Mouse (Mus musculus): ENCODE measurements around the gene Plcg2.

The Plcg2 gene

DNA sequence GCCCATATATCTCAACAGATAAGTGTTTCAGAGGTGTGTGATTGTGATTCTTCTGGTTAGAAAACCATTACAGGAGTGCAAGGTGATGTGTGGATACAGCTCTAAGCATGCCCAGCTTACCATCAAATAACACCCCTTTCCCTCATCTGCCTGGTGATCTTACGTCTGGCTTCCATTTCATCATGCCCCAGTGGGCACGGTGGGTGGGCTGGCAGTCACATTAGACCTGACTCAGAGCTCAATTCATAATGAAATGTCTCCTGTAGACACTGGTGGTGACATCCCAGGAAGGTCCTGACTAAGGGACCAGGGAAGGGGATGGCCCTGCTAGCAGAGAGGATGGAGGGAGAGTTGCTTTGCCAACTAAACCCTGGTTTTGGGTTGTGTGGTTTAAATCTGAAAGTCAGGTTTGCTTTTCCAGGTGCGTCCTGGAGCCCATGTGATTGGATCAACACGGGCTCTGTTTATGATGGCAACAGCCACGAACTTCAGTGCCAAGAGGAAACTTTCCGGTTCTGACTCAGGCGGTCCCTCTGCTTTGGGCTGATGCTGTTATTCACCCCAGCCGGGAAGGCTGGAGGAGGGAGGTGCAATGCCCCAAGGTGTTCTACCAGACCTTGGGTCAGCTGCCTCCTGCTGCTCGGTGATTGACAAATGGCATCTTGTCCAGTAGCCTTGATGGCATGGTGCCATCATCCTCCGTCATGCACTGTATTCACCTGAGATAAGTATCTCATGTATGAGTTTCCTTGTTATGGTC lies 9.7 kb upstream of the Plcg2 start:
- DNase-seq: no peak

DNA sequence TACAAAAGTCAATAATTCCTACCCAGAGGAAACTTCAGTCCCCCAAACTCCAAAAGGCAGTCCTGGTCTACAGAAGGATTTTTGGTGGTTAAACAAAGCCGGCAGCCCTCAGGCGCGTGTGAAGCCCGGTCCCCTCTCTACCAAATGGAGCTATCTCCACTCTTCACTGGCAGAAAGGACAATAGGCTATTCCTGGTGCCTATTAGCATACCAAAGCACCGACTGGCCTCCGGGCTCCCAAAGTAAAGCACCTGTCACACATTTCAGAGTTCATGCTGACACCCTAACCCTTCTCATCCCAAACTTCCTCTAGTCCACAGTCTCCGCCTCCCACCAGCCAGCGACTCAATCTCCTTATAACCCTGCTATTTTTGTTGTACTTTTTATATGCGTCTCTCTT lies 4.5 kb upstream of the Plcg2 start:
- no peak for DNase-seq

- DNase-seq: no peak
Observed at GRCm38 (mm10) chr8:117494874-117495273, 3.2 kb upstream of the Plcg2 start.

DNA sequence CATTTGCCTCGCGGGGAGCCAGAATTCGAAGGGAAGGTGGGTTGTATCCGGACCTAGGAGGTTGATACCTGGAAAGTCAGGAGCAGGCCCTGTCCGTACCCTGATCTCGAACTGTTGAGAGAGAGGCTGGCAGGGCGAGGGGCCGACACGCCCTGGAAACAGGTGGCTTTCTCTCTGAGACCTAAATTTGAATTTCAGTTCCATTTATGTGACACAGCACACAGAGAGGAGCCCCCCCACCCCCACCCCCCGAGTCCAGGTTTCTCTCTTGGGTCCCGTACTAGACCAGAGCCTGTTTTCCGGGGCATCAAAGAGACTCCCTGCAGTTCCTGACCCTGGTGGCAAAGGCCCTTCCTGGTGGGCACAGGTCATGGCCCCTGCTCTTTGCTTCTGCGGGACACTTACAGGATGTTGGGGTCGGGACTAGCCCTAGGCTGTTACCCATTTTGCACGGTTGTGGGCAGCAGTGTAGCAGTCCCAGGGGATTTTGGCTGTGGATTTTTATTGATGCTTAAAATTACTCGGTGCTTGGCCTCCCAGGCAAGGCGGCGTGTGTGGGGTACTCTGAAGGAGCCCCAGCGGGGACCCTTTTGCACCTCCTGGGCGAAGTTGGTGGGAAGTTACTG lies 937 bp downstream of the Plcg2 start:
- no peak for DNase-seq

GRCm38 (mm10) chr8:117500232-117500823 lies 2.2 kb downstream of the Plcg2 start:
- DNase-seq: no peak

GRCm38 (mm10) chr8:117501323-117501722 lies 3.2 kb downstream of the Plcg2 start:
- DNase-seq: no peak

DNA sequence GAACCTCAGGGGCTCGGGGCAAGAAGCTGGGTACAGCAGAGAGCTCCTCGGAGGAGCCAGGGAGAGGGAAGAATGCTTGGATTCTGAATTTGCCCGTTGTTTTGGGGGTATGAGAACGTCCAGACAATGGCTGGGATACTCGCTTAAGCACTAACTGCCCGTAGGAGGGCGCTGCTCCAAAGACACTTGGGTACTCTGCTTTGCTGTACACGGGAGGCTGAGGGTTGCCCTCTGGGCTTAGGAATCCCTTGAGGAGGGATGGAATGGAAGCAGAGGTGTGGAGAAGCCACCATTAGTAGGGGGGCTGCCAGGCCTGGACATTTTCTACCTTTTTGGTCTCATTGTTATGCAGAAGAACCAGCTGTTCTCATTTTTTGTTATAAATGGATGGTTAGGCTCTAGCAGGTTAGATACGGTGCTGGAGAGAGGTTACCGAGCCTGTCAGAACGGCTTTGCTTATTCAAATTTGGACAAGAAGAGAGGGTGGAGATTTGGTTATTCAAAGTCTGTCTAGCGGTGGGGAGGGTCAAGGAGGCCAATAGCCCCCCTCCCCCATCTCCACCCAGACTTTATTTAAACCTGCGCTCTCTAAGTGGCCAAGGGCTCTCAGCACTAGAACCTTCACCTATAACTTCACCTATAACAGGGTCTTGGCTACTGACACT lies 5.4 kb downstream of the Plcg2 start:
- DNase-seq: no peak

DNA sequence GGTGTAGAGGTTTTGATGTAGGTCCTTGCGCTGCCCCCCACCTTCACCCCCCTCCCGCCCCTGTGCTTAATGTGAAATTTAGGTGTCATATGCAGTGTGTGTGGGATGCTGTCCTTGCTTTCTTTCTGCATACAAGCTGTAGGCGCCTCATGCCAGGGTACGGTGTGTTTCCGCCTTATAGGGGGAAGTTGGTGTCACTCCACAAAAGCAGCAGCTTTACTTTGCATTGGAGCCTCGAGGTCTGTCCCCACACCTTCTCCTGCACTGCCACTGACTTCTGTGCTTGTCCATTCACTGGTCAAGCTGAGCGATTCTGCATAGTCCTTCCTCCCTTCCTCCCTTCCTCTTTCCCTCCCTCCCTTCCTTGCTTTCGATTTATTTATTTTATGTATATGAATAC lies 9.6 kb downstream of the Plcg2 start:
- no peak for DNase-seq

GRCm38 (mm10) chr8:117516876-117517565 lies 18.9 kb downstream of the Plcg2 start:
- DNase-seq: no peak

GRCm38 (mm10) chr8:117517861-117518260 lies 19.8 kb downstream of the Plcg2 start:
- no peak for DNase-seq

- DNase-seq: no peak
Observed at GRCm38 (mm10) chr8:117518873-117519272, 20.8 kb downstream of the Plcg2 start.

DNA sequence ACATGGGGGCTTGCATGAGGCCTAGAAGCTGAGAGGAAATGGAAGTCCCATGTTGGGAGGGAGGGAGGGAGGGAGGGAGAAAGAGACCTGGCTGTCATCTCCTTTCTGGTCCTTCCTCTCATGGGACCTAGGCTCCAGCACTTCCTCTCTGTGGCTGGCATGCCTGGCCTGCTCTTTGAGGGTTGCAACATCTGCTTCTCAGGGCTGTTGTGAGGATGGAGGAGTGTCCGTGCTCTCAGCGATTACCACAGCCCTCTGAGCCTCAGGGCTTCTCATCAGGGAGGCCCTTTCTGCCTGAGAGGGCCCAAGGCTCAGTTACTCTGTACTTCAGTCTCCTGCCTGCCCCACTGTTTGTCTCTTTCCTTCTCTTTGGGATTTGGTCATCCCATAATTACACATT lies 28.1 kb downstream of the Plcg2 start:
- no peak for DNase-seq

DNA sequence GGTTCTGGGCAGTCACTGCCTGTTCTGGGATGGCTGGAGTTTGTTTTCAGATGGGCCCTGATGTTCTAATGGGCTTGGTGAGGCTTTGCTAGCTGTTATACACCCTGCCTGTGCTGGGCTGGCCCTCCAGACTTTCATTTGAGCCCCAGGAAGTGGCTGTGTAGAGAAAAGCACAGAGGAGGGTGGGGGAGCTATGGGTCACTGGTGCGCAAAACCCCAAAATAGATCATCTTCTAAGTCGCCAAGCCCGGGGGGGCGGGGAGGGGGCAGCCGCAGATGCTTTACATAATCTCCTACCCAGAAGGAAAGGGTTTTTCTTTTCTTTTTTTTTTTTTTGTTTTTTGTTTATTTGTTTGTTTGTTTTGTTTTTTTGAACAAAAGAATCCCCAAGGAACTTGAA lies 29.9 kb downstream of the Plcg2 start:
- DNase-seq: no peak

GRCm38 (mm10) chr8:117529177-117529576 lies 31.1 kb downstream of the Plcg2 start:
- DNase-seq: no peak

- no peak for DNase-seq
Observed at GRCm38 (mm10) chr8:117532381-117532972, 34.4 kb downstream of the Plcg2 start.

GRCm38 (mm10) chr8:117536862-117537261 lies 38.8 kb downstream of the Plcg2 start:
- DNase-seq: no peak

GRCm38 (mm10) chr8:117537751-117538150 lies 39.7 kb downstream of the Plcg2 start:
- DNase-seq: no peak

DNA sequence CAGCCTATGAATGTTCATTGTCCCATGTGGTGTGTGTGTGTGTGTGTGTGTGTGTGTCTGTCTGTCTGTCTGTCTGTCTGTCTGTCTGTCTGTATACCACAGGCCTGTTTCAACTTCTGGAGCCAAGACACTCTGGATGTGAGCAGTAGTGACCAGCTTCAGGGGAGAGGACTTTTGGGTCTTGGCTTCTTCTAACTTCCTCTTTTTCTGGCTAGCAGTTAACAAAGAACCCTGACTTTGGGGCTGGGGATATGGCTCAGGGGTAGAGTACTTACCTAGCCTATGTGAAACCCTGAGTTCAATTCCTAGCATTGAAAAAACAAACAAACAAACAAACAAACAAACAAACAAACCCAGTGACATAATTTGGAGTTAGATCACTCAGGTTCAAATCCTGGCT lies 44.9 kb downstream of the Plcg2 start:
- DNase-seq: no peak

DNA sequence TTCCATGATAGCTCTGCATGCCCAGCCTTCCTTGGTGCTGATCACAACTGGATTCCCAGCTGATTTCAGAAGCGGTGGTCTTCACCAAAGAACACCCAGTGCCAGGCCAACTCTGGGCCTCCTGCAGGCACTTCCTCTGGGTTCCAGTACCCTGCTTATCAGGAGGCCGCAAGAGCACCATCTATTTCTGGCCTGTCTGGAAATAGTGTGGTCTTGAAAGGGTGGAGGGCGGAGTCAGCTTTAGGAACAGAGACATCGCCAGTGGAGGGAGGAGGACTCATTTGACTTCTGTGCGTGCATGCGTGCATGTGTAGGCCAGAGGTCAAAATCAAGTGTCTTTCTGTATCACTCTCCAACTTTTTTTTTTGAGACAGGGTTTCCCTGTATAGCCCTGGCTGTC lies 45.7 kb downstream of the Plcg2 start:
- no peak for DNase-seq

DNA sequence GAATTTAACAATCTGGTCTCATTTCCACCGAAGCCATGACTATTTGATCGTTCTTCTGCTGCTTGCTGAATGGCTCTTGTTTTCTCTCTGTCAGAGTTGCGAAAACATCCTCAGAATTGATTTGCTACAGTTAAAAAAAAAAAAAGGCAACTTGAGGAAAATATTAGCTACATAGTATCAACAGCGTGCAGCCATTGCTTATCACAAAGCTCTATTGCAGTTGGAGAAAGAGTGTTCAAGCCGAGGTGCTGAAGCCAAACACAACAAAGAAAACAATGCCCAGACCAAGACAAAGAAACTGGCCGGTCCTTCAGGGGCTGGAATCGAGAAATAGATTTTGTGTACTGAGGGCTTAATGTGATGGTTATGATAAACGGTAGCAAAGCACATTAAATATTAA lies 47.0 kb downstream of the Plcg2 start:
- no peak for DNase-seq

GRCm38 (mm10) chr8:117546386-117546785 lies 48.3 kb downstream of the Plcg2 start:
- DNase-seq: peak; percentile 16 to 21

- no peak for DNase-seq
Observed at GRCm38 (mm10) chr8:117547945-117548344, 49.9 kb downstream of the Plcg2 start.

DNA sequence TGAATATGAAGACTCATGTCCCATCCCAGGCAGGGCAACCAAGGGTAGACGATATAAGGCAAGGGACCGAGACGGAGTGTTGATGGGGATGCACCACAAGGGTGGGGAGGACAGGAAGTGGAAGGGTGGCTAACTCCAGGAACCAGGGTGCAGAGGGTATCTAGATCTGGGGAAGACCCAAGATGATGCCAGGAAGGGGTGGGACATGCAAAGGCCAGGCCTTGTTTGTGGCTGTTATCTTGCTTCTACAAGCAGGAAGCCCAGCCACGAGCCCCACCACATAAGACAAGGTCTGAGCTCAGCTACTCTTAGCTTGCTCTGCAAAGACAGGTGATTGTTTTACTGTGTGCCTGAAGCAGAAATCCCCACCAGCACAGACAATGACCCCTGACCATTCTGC lies 50.4 kb downstream of the Plcg2 start:
- DNase-seq: no peak

Measured in cerebellum, postnatal 36 days (tissue).